Mouse (Mus musculus) ovary, postnatal 14 days (tissue): ENCODE measurements at regions not wholly inside any gene's neighbourhood (a gene's known extent, or its start where the extent isn't known, plus 50 kb on each side); places are given as distances from the start of the nearest gene placed in this dataset.

Experiments
- DNase-seq: peaks from one replicate; pipeline ENCODE4 v3.0.0; 2022; ENCODE audit warnings: low spot score

DNA sequence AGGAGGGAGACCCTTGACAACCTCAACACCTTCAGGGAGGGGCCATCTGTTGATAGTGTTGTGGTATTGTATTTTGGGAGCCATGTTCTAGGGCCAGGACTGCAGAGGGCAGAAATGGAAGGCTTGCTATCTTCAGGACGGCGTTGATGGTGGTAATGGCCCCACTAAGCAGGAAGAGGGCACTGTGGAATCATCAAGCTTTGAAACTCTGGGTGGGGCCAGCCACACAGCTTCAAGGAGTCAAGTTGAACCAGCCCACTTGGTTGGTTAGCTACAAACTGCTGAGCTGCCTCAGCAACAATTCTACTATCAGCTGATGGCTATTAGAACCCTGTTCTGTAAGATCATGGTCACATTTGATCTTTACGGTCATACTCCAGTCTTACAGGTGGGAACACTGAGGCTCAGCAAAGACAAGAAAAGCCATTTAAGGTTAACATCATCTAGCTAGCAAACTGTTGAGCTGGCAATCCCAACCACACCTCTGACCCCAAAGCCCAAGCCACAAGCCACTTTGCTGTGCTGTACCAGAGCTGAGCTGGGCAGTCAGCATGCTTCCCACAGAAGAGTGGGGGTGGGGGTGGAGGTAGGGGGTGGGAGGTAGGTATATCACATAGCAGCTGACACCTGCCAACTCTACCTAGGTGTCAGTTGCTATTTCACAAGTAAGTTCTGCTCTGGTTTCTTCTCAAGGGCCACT lies 203.9 kb downstream of the Uaca start:
- DNase-seq = no peak

DNA sequence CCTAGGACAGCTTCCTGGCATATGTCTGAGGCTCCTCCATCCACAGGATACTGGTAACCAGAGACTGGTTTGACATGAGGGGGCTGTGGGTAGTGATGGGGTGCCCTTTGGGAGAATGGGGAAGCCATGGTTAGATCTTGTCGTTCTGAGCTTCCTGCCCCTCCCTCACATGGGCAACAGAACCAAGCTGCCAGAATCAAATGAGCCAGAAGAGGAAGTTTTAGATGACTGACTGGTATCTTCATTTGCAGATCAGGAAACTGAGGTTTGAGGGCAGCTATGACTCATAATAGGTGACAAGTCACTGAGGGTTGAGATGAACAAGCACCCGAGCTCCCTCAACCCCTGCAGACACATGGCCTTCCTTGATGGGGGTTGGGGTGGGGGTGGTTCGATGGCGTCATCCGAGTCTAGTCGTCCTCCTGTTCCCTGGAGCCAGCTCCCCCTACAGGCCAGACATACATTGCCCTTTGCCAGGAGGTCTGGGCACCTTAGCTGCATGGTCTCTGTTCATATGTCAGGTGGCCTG lies 204.7 kb downstream of the Uaca start:
- no peak for DNase-seq

DNA sequence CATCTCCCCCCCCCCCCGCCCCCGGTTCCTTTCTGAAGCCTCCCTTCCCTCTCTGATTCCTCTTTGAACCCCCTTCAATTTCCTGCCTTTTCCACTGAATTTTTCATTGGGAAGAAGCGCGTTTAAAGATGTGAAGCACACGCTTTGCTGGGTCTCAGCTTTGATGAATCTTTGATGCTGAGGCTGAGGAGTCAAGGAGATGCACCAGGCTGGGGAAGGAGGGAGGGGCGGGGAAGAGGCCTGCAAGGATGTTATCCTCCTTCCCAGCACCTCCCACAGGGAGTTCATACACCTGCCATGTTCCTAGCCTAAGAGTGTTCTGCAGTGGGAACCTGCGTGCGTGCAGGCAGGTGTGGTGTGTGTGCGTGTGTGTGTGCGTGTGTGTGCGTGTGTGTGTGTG lies 205.9 kb downstream of the Uaca start:
- no peak for DNase-seq

- no peak for DNase-seq
Observed at GRCm38 (mm10) chr9:61002572-61002971, 208.2 kb downstream of the Uaca start.

GRCm38 (mm10) chr9:61008446-61008845 lies 214.1 kb downstream of the Uaca start:
- DNase-seq = no peak

- no peak for DNase-seq
Observed at GRCm38 (mm10) chr9:61011066-61011465, 216.7 kb downstream of the Uaca start.

DNA sequence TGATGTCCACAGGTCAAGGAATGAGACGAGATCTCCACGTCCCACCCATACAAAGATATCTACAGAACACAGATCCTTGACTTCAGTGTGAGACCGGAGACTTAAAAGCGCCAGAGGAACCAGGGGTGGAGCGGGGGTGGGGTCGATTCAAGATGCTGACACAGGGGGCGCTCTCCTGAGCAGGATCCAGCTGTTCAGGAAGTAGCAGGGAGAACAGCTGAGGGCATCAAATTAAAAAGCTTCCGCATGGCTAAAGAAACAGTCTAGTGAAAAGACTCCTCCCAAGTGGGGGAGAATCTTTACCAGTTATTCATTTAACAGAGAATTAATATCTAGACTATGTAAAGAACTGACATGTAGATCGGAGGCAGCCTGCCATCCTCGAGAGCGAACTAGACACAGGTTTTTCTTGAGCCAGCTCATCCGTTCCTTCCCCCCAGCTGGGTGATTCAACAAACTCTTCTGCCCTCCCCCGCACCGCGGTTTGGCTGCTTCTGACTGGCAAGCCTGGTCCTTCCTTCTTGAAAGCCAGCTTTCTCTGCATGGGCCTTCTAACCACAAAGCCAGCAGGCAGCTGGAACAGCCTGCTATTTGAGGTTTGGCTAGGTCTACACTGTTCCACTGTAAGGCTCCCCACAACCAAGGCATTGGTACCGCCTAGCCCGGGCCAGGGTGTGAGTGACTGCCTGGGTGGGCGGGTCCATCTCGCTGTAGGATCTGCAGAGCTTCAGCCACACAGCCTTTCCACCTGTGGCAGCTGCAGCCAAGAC lies 218.6 kb downstream of the Uaca start:
- peak; percentile 40 for DNase-seq

GRCm38 (mm10) chr9:61014151-61014550 lies 219.8 kb downstream of the Uaca start:
- DNase-seq = no peak

GRCm38 (mm10) chr9:61015374-61015890 lies 221.1 kb downstream of the Uaca start:
- no peak for DNase-seq

DNA sequence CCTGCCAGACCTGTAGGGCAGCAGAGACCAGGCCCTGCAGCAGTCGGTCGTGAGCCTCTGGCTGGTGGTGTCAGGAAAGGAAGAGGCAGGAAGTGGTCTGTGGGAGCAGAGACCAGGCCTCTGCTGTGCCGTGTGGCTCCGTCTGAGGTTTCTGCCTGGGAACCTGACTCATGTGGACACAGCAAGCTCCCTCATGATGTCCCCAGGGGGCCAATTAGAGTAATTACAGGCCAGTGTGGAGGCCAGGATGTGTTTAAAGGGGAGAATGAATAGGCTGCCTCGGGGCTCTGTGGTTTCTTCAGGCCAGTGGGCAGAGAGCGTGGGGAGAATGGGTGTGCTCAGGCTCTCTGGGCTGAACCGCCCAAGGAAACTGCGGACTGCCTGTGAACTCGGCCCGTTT lies 222.3 kb downstream of the Uaca start:
- no peak for DNase-seq

GRCm38 (mm10) chr9:61019938-61020337 lies 225.6 kb downstream of the Uaca start:
- no peak for DNase-seq

GRCm38 (mm10) chr9:61021810-61022209 lies 227.5 kb downstream of the Uaca start:
- DNase-seq = no peak

- no peak for DNase-seq
Observed at GRCm38 (mm10) chr9:61022371-61023026, 228.2 kb downstream of the Uaca start.

GRCm38 (mm10) chr9:61025341-61025740 lies 231.0 kb downstream of the Uaca start:
- DNase-seq = no peak

- DNase-seq = no peak
Observed at GRCm38 (mm10) chr9:61028775-61029401, 234.5 kb downstream of the Uaca start.

GRCm38 (mm10) chr9:61031699-61032447 lies 237.5 kb downstream of the Uaca start:
- no peak for DNase-seq

- DNase-seq = no peak
Observed at GRCm38 (mm10) chr9:61032448-61033433, 238.4 kb downstream of the Uaca start.

- DNase-seq = no peak
Observed at GRCm38 (mm10) chr9:61033593-61033992, 239.3 kb downstream of the Uaca start.

DNA sequence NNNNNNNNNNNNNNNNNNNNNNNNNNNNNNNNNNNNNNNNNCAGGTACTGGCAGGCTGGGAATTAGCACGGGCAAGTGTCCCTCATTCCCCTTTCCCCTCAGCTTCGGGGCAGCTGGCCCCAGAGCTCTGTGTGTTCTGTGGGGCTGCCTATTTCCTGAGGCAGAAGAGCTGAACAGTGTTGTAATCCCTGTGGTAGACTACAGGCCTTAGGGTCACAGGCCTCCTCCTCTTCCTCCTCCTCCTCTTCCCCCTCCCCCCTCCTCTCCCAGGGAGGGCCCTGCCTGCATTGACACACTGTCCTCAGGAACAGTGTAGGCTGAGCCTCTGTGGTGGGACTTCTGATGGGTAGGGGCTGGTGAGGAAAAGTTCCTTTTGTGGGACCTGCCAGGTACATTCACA lies 247.7 kb downstream of the Uaca start:
- DNase-seq = no peak

DNA sequence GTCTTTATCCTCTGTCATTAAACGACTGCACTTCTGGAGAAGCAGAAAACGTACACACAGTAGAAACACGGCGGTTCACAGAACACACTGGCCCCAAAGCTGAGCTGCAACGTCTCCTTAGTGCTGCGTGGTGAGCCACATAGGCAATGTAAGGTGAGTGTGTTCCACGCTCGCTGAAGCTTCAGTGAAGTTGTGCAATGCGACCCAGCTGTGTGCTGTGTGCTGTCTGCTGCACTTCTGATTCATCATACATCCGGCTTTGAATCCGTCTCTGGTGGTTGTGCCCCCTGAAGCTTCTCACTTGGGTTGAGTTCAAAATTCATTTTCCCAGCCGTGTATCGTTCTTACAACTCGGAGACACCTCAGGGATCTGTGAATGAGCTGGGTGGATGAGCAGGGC lies 250.6 kb downstream of the Uaca start:
- DNase-seq = no peak
